Mouse (Mus musculus) testis, adult 2 months (tissue): ENCODE results near the gene Ifnl3.
"Not testable (repeated sequence)": the region's sequence is repeated elsewhere in the genome, so short reads cannot be mapped to it uniquely, and the experiment has no call there.

Source experiments
- CTCF ChIP-seq: fragments of 200-500 bp; IDR thresholded peaks from 2 replicates; pipeline ENCODE4 v1.5.1; 2012; ENCODE audit warnings: low read depth, mild to moderate bottlenecking, inconsistent platforms, low read length, moderate library complexity; ENCODE audit not compliant: control insufficient read depth, insufficient read depth, insufficient replicate concordance
- POLR2A ChIP-seq: fragments of 200-500 bp; IDR thresholded peaks from 2 replicates; pipeline ENCODE4 v1.6.1; 2012; ENCODE audit warnings: low read depth, mild to moderate bottlenecking, inconsistent platforms, low read length, moderate library complexity; ENCODE audit not compliant: control insufficient read depth

DNA sequence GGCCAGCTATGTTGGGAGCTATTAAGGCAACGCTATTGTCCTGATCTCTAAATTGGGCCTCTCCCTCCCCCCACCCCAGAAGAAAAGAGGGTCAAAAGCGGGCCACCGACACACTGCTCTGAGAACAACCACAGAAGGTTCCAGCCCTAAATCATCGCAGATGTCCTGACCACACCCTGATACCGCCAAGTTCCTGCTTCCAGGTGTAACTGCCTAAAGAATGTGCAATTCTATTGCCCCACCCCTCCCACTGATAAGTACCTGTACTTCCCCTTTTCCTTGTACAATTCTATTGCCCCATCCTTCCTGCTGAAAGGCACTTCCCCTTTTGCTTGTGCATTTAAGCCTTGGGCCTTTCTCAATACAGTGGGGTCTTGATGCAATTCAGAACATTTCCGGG, 16.2 kb downstream of the Ifnl3 start:
- not testable (repeated sequence) for TF ChIP-seq CTCF, POLR2A
